Mouse (Mus musculus): ENCODE results near the gene Pou5f1.

The Pou5f1 gene

DNA sequence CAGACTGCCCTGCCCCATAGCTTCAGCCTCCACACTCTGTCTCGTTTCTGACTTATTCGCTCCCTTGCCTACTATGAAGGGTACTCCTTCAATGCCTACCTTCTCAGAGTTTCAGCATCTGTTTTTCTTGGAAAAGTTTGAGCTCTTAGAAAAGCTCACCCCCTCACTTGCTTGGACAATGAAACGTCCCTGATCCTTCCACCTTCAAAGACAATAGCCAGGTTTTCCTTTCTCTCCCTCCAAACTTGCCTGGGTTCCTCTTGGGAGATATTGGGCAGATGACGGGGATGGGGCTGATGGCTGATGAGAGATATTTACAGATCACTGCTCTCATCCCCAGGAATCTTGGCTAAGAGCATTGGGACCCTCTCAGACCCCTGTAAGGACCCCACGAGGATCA is 48.5 kb downstream of the Pou5f1 start:
- DNase-seq: no peak

DNA sequence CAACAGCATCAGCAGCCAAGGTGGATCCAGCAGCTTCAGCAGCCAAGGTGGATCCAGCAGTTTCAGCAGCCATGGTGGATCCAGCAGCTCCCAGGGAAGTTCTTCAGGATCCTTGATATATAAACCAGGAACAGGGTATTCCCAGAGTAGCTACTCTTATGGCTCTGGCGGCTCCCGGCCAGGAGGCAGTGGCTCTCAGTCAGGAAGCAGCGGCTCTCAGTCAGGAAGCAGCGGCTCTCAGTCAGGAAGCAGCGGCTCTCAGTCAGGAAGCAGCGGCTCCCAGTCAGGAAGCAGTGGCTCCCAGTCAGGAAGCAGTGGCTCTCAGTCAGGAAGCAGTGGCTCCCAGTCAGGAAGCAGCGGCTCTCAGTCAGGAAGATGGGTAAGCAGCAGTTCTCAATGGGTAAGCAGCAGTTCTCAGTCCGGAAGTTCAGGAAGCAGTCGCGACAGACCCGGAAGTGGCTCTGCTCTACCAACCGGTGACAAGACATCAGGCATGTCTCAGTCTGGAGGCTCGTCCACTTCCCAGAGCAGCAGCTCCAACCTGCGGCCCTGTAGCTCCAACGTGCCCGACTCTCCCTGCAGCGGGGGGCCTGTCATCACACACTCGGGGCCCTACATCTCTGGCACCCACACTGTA is 49.1 kb downstream of the Pou5f1 start:
- no peak for DNase-seq

DNA sequence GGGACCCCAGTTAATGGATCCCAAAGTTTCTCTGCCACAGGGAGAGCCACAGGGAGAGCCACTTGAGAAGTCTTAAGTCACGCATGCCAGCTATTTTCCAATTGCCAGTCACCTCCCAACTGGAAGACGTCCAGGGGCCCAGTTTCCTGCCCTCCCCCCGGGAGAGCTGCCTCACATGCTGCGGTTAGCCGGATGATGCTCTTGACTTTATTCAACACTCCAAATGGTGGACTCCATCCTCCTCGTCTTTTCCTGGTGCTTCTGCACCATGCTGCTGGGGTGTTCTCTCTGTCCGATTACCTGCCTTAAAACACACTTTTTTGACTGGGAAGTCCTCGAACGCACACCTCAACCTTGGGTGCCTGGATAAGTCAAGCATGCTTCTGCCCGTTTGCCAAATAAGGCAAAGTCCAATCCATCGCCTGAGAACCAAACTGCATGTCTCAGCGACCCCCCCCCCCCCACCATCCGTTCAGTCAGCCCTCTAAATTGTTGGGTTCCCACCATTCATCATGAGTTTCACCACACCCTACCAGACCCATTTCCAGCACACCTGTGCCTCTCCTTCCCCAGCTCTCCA is 50.5 kb downstream of the Pou5f1 start:
- DNase-seq: no peak

- DNase-seq: no peak
Measured at GRCm38 (mm10) chr17:35556812-35557211, 51.0 kb downstream of the Pou5f1 start.

DNA sequence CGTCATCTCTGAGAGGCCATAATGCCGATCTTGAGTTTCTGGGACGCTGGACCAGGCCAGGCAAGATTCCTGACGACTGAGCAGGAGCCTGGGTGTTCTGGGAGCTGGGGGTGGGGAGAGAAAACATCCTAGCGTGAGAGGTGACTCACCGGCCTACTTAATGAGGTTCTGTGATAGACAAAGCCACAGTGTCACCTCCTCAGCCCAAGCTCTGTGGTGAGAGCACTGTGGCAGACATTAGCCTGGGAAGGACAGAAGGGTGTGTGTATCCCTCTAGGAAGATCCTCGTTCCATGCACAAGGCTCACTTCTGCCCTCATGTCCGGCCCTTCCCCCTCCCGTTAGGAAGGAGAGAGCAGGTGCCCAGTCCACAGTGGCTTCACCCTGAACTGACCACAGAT is 51.5 kb downstream of the Pou5f1 start:
- no peak for DNase-seq

GRCm38 (mm10) chr17:35558216-35558615 is 52.4 kb downstream of the Pou5f1 start:
- DNase-seq: no peak
